Mouse (Mus musculus) liver, adult 2 months (tissue): ENCODE data around the gene Rps2.

Experiments
- CTCF ChIP-seq: fragments of 200-500 bp; IDR thresholded peaks from 2 replicates; pipeline ENCODE4 v1.5.1; 2011; ENCODE audit warnings: low read depth, low read length, control low read depth
- POLR2A ChIP-seq: fragments of 200-500 bp; IDR thresholded peaks from 2 replicates; pipeline ENCODE4 v1.6.1; 2011; ENCODE audit warnings: low read length, control low read depth; ENCODE audit not compliant: insufficient read depth; ENCODE audit errors: extremely low read depth

GRCm38 (mm10) chr17:24689251-24690081, 28.4 kb upstream of the Rps2 start, which contains the start of gene Syngr3:
- no peak for TF ChIP-seq POLR2A
- no peak for TF ChIP-seq CTCF
